Mouse (Mus musculus) lung, adult 2 months (tissue): ENCODE data around the gene Ecsit. TPM values are rescaled to one million over a fixed set of nuclear protein-coding genes. Genes with fewer than 3 reads are reported as not detected.

Experiments used
- DNase-seq: peaks from one replicate; pipeline ENCODE4 v3.0.0; 2022
- H3K4me1 ChIP-seq: fragments of 200-500 bp; 2 replicates; pipeline ENCODE4 v1.6.1; 2011; ENCODE audit warnings: low read length; ENCODE audit not compliant: control insufficient read depth, insufficient read depth
- H3K4me3 ChIP-seq: fragments of 200-500 bp; replicated peaks from 2 replicates; pipeline ENCODE3; 2011; ENCODE audit warnings: low read depth, mild to moderate bottlenecking, control low read depth, low read length; ENCODE audit errors: extremely low read depth
- CTCF ChIP-seq: fragments of 200-500 bp; IDR thresholded peaks from 2 replicates; pipeline ENCODE4 v1.5.1; 2011; ENCODE audit warnings: mild to moderate bottlenecking, low read length, control low read depth; ENCODE audit not compliant: insufficient read depth
- POLR2A ChIP-seq: fragments of 200-500 bp; IDR thresholded peaks from 2 replicates; pipeline ENCODE4 v1.6.1; 2011; ENCODE audit warnings: low read depth, mild to moderate bottlenecking, control low read depth, low read length, borderline replicate concordance; ENCODE audit errors: extremely low read depth
- WGBS: fragments of 180-500 bp; shearing (Covaris S2); methylation state at CpG from one replicate; pipeline ENCODE4 v1.1.7; 2018; 5-methylcytosine and 5-hydroxymethylcytosine counted together
- polyA plus RNA-seq: library from polyadenylated mRNA; depleted of rRNA; stranded (reverse); fragments of >200 nt; gene quantifications from 2 replicates; pipeline ENCODE4 v1.2.3, GENCODE M21; 2012

Gene Ecsit
- polyA plus RNA-seq, 1 experiment, result 36.4 TPM

- DNase-seq, result no peak
- no peak for TF ChIP-seq POLR2A
- no peak for TF ChIP-seq CTCF
- no peak overlapping the region for H3K4me3 ChIP-seq
- peaks cover 7% of the 10 kb centered on the region for H3K4me1 ChIP-seq
Measured at GRCm38 (mm10) chr9:22121545-22121944, 36.3 kb upstream of the Ecsit start.

GRCm38 (mm10) chr9:22119543-22119942 is 34.3 kb upstream of the Ecsit start:
- Histone ChIP-seq H3K4me3 (no peak overlapping the region), H3K4me1 (peaks cover 11% of the 10 kb centered on the region)
- DNase-seq, result no peak
- WGBS, result 77% methylated on average over 4 of the region's 4 CpGs
- TF ChIP-seq POLR2A, result no peak
- no peak for TF ChIP-seq CTCF

- DNase-seq, result peak; percentile 31
- peak; percentile 15; the same call in 1 of the 2 replicates for TF ChIP-seq CTCF
- no peak for TF ChIP-seq POLR2A
- WGBS, result 35% methylated on average over 10 of the region's 10 CpGs
- H3K4me3 ChIP-seq, result no peak overlapping the region
- peaks cover 11% of the 10 kb centered on the region for H3K4me1 ChIP-seq
Measured at GRCm38 (mm10) chr9:22117754-22118456, 32.7 kb upstream of the Ecsit start.

GRCm38 (mm10) chr9:22116740-22117426 is 31.6 kb upstream of the Ecsit start, which contains the start of gene Elof1:
Gene Elof1, minus strand, starts transcription at chr9:22117172.
- peak; percentile 89 for DNase-seq
- peak; percentile 91; the same call in 1 of the 2 replicates for TF ChIP-seq POLR2A
- no peak for TF ChIP-seq CTCF
- H3K4me1 ChIP-seq, result peaks cover 11% of the 10 kb centered on the region
- WGBS, result 1% methylated on average over 52 of the region's 52 CpGs
- H3K4me3 ChIP-seq, result peak within 1 kb of the TSS; percentile 84

- Histone ChIP-seq H3K4me1 (peaks cover 11% of the 10 kb centered on the region), H3K4me3 (peak overlapping the region; percentile 84)
- WGBS, result 13% methylated on average over 15 of the region's 15 CpGs
- no peak for TF ChIP-seq POLR2A
- TF ChIP-seq CTCF, result no peak
- DNase-seq, result no peak
Measured at GRCm38 (mm10) chr9:22116086-22116485, 30.8 kb upstream of the Ecsit start.

GRCm38 (mm10) chr9:22115635-22116034 is 30.4 kb upstream of the Ecsit start:
- TF ChIP-seq CTCF (no peak), POLR2A (no peak)
- Histone ChIP-seq H3K4me1 (peaks cover 11% of the 10 kb centered on the region), H3K4me3 (no peak overlapping the region)
- WGBS, result 88% methylated on average over 4 of the region's 4 CpGs
- no peak for DNase-seq

- no peak for DNase-seq
- 88% methylated on average over 9 of the region's 9 CpGs for WGBS
- TF ChIP-seq POLR2A (no peak), CTCF (no peak)
- Histone ChIP-seq H3K4me1 (no peaks in the 10 kb centered on the region), H3K4me3 (no peak overlapping the region)
Measured at GRCm38 (mm10) chr9:22108194-22108593, 23.0 kb upstream of the Ecsit start.

GRCm38 (mm10) chr9:22099922-22100321 is 14.7 kb upstream of the Ecsit start:
- WGBS, result 5% methylated on average over 18 of the region's 18 CpGs
- H3K4me1 ChIP-seq, result peaks cover 2% of the 10 kb centered on the region; the same call in 1 of the 2 replicates
- no peak overlapping the region for H3K4me3 ChIP-seq
- TF ChIP-seq CTCF (no peak), POLR2A (no peak)
- no peak for DNase-seq

- no peak within 1 kb of the TSS for H3K4me3 ChIP-seq
- TF ChIP-seq POLR2A (no peak), CTCF (no peak)
- no peak for DNase-seq
- 5% methylated on average over 14 of the region's 14 CpGs for WGBS
- H3K4me1 ChIP-seq, result peaks cover 2% of the 10 kb centered on the region; the same call in 1 of the 2 replicates
Measured at GRCm38 (mm10) chr9:22098993-22099696, 13.9 kb upstream of the Ecsit start, which contains the start of gene Cnn1. Gene Cnn1, plus strand, starts transcription at chr9:22099216.
